Mouse (Mus musculus): Measurements from ENCODE around the gene Ccsap.

Ccsap gene

DNA sequence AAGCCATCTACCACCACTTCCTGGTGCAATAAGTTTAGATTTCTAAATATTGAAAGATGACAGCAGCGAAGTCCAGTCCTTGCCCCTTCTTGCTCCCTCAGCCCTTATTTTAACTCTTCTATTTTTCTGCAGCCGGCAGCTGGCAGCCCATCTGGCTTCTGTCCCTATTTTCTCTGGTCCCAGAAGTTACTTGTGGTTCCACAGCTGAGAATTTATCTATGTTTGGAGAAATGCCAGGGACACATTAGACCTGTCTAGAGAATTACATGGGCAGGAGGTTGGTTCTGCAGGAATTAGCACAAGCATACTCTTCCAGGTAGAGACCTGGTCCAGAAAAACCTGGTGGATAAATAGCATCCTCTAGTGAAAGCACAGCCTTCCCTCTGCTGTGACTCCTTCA lies 17.9 kb upstream of the Ccsap start:
- DNase-seq, result no peak

DNA sequence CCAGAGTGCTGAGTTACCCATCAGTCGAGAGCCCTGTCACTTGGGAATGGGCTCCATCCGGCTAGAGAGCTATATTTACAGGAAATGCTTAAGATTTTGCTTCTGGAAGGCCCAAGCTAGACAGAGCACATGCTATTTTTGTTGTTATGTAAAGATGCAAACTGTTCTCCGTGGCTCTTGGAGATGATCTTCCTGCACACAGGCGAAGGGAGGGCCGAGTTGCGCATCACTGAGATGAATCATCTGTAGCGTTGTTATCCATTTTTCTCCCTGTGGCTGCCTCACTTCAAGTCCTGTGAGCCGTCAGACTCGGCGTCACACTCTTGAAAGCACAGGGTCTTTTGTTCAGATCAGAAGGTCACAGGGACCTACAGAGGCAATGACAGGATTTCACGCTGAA lies 14.3 kb upstream of the Ccsap start:
- no peak for DNase-seq

DNA sequence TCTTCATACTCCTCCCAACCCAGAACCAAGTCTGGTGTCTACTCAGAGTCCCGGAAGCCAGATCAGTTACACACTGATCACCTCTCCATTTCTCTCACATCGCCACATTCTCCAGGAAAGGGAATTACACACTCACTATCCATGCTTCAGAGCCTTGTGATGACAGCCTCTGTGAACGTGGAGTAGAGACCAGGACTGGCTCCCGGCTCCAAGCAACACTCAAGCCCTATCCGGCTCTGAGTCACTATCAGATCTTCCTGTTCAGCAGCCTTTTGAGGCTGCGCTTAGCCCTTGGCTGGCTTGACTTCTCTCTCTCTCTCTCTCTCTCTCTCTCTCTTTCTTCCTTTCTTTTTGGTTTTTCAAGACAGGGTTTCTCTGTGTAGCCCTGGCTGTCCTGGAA lies 13.4 kb upstream of the Ccsap start:
- DNase-seq, result no peak

DNA sequence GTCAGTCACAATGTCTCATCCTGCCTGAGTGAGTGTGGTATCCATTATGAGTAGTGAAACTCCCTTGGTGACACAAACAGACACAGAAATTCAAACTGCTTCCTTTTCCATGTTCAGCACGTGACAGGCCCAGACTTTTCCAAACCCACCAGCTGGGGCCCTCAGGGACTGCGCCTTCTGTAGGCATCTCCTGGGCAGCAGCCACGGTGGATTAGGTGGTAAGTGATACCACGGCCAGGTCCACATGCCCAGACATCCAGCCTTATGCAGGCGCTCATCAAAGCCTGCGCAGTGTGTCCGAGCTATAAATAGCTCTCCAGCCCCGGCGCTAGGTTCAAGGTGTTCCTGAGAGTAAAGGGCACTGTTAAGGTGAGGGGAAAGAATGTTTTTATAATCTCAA lies 12.0 kb upstream of the Ccsap start:
- no peak for DNase-seq

DNA sequence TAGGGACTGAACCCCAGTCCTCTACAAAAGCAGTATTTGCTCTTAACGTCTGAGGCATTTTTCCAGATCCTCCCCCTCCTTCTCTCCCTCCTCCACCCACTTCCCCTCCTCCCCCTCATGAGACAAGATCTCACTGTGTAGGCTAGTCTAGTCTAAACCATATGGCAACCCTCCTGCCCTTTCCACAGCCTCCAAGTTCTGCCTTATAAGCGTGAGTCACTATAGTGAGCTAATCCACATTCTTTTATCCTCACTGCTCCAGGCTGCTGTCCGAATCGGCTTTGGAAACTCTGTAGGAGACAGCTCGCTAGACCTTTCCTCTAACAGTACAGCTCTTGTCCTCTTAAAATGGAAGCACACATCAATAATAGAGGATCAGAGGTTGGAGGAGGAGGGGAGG lies 7.0 kb upstream of the Ccsap start:
- DNase-seq, result no peak

DNA sequence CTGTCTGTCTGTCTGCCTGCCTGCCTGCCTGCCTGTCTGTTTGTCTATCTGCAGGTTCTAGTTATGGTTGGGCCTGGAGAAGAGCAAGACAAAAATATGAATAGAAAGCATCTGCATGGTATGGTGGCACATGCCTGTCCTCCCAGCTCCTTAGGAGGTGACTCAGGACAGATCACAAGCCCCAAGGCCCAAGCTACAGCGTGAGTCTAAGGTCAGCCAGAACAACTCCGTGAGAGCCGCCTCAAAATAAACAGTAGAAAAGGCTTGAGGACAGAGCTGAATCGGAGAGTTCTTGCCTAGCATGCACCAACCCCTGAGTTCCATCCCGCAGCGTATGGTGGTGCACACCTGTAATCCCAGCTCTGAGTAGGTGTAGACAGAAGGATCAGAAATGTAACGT lies 5.8 kb upstream of the Ccsap start:
- no peak for DNase-seq

DNA sequence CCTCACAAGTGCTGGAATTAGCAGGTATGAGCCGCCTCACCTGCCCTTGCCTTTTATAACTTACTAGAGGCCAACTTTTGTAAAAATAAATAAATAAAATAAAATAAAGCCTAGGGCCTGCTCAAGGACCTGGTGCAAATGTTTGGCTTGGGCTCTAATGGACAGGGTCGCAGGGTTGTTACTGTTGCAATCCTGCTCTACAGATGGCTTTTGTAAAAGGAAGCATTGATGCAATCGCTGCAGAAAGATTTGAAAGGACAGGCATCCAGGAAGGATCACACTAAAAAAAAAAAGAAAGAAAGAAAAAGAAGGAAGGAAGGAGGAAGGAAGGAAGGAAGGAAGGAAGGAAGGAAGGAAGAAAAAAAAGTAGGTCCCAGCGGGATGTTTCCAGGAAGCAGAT lies 377 bp upstream of the Ccsap start:
- no peak for DNase-seq

DNA sequence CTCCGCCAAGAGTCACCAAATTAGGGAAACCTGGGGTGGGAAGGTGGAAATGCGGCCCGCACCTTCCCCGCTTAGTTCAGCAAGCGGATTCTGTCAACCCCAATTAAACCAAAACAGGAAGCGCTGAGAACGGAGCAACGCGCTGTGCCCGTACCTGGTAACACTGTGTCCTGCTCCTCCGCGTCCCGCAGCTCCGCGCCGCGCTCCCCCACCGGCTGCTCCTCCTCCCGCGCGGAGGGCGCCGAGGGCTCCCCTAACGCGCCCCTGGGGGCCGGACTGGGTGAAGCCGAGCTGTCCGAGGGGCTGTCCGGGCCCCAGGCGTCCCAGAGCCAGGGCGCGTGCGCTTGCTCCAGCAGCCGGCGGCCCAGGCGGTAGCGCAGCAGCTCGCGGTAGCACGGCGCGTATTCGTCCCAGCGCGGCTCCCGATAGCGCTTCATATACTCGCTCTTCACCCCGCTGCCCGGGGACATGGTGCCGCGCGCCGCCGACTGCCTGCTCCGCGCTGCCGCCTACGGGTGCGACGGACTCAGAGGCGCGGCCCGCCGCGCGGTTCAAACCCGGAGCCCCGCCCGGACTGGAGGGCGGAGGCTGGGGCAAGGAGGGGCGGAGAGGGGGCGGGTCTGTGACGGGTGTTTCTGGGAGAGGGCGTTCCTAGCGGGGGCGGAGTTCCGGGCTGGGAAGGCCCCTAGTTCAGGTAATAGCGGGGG lies 915 bp downstream of the Ccsap start:
- peak; percentile 94 to 95 for DNase-seq

DNA sequence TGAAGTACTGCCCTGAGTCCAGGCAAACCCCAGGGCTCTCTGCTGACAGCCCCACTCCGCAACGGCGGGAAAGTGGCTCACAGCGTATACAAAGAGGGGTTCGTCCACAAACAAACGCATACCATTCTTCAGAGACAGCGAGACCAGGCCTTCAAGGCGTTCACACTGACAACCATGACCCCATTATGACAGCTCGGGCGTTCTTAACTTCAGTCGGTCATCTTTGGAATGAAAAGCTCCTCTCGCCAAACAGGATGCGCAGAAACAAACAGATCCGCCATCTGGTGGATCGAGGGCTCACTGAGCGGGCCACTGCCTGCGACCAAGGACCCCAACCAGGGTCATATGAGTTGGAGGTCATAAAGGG lies 1.5 kb downstream of the Ccsap start:
- DNase-seq, result no peak

DNA sequence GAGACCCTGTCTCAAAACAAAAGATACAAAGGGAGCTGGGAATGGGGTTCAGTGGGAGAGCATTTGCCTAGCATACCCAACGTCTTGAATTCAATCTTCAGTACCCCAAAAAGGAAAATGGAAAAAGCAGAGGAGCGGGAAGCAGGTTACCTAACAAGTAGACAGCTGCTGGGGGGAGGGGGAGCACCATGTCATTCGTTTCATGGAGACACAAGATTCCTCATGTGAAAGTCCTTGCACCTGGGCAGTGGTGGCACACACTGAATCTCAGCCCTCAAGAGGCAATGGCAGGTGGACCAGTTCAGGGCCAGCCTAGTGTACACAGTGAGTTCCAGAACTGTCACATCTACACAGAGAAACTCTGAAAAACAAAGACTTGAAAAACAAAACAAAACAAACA lies 2.6 kb downstream of the Ccsap start:
- DNase-seq, result no peak

DNA sequence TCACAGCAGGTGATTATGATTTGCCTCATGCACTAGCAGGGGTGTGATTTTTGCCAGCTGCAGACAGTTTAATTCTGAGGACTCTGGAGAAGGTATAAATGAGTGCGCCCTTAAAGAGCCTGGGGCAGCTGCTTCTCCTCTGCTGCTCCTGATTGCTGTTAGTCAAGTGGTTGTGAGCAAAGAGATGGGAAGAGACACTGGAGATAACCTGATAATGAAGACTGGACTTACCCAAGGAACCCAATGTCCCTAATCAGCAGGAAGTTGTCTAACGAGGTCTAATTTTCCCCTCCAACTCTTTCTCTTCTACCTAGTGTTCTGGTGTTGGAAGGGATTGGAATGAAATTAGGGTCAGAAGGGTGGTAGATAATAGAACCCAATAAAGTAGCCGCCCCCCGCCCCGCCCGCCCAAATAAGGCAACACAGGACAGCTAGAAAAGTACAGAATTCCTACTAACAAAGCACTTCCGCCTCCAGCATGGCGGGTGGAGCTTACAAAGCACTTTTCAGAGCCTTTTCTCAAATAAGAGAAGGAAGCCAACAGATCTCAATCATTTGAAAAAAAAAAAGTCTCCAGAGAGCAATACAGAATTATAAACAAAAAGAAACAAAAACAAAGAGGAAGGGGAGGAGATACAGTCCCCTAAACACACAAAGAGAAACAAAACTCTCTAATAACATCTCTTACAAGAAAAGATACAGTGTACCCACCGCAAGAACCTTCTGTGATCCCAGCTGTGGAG lies 5.1 kb downstream of the Ccsap start:
- DNase-seq, result no peak

DNA sequence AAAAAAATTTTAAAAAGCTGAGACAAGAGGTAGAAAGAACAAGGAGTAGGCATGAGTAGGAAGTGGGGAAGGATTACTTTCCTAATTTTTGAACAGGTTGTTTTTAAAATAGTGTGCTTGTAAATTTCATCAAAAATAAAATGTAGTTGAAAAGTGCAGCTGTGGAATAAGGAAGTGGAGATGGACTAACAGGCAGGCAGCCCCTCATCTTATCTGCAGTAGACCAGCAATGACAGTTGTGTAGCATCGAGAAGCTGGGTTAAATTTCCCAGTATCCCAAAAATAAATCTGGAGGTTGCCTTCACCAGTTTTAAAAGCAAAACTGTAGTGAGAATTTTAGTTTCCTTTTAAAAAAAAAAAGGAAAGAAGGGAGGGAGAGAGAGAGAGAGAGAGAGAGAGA lies 5.8 kb downstream of the Ccsap start:
- DNase-seq, result no peak

DNA sequence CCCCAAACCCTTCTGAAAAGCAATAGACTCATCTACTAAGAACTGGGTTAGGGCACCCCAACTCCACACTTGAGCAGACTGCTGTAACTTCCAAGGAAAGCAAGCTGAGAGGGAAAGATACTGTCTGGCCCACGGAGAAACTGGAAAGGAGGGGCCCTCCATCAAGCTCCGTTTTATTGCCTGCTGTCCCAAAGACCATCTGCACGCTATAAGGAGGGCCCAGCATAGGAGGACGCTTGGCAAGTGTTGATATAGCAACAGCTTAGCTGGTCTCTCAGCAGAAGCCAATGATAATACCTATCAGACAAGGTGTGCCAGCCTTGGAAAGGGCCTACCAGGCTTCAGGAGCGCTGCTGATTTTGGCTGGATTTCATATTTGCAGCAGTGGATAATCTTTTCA lies 8.4 kb downstream of the Ccsap start:
- no peak for DNase-seq

DNA sequence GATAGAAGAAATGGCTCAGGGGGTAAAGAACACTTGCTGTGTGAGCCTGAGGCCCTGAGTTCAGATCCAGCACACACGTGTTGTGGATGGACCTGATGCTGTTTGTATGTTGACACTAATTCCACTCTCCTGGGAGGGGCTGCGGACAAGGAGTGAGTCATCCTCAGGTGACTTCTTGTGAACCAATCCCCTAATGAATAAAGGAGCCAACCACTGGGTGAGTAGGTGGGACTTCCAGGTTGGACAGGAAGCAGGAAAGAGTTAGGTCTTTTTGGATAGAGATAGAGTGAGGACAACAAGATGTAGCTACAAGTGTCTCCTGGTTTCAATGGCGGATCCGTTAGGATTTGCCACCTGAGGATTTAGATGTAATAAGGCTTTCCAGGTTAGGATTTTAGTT lies 10.7 kb downstream of the Ccsap start:
- no peak for DNase-seq

DNA sequence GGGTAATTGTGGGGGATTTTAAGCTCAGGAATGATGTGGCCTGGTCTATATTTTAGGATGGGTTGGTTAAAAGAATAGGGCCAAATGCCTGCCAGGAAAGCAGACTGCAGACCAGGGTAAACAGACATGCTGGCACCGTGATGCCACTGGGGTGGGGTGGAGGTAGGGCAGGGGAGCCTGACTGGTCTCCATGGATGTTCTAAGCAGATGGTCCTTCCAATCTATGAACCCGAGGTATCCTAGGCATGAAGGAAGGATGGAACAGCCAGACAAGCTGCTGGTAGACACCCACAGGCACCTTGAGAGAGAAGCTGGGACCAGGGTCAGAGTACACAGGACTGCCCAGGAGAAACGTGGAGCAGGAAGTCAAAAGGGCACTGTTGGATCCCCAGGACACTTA lies 12.5 kb downstream of the Ccsap start:
- no peak for DNase-seq

DNA sequence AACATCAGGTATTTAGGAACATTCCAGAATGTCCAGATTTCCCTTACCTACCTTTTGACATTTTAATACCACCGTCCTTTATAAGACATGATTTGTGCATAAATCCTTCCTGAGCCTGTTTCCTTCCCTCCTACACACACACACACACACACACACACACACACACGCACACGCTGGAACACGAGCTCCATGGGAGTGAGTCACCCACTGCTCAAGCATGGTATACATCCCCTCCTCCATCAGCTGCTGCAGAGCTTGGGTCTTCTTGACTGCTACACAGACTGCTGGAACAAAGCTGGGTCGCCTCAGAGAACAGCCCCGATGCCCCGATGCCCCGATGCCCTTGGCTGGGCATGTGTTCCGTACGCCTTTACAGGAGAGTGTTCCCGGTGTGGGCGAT lies 13.5 kb downstream of the Ccsap start:
- DNase-seq, result no peak

DNA sequence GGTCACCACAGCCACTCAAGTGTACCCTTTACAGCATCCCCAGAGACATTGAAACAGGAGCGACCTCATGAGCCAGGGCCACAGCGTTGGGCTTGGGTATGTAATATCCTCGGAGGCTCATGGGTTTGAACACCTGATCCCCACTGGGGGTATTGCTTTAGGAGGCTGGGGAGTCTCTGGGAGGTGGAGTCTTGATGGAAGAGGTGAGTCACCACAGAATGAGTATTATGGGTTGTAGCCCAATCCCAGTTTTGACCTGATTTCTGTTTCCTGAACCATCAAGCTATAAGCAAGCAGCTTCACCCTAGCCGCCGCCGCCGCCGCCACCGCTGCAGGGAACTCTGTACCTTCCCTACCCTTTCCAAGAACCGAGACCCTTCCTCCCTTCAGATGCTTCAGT lies 14.0 kb downstream of the Ccsap start:
- DNase-seq, result no peak

DNA sequence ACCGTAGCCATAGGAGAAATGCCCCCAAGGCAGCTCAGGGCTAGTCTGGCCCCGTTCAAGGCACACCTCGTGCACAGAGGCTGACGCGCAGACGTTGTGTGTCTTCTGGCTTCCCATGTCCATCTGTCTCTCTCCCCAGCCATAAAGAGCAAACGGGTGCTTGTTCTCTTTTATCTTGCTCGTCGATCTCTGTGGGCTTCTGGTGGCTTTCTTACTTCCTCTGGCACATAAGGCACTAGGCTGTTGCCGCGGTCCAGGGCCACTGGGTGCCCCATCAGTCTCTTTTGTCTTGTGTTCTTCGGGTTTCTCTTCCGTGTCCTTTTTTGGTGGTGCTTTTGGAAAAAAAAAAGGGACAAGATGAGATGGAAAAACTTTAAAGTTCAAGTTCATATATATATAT lies 14.9 kb downstream of the Ccsap start:
- no peak for DNase-seq

DNA sequence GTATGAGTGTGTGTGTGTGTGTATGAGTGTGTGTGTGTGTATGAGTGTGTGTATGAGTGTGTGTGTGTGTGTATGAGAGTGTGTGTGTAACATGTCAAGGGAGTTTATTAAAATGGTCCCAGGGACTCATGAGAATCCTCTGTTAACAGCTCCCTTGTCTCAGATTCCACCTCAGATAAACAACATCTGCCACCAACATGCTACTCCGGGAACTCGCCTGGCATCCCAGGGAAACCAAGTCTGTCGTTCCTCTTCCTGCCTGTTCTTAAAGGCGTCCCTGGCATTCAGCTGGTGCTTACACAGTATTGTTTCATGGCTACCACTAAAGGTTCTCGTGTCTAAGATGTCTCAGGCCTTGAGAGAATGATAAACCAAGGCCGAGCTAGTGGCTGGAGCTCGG lies 15.7 kb downstream of the Ccsap start:
- no peak for DNase-seq

DNA sequence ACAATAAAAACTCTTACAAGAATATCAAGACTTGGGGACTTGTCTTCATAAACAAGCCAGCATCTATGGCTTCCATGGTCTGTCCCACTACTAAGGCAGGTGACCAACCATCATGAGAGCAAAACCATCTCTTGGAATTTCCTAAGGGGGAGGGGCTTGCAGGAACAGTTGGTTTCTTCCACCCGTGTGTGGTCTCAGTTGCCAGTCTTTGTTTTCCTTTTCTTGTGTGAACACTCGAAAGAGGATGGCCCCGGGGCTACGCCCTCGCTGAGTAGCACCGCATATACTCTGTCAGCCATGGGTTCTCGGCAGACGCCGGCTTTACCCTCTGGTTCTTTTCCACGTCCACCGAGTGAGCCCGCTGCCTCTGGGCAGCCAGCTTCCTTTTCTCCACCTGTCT lies 17.9 kb downstream of the Ccsap start:
- DNase-seq, result no peak

DNA sequence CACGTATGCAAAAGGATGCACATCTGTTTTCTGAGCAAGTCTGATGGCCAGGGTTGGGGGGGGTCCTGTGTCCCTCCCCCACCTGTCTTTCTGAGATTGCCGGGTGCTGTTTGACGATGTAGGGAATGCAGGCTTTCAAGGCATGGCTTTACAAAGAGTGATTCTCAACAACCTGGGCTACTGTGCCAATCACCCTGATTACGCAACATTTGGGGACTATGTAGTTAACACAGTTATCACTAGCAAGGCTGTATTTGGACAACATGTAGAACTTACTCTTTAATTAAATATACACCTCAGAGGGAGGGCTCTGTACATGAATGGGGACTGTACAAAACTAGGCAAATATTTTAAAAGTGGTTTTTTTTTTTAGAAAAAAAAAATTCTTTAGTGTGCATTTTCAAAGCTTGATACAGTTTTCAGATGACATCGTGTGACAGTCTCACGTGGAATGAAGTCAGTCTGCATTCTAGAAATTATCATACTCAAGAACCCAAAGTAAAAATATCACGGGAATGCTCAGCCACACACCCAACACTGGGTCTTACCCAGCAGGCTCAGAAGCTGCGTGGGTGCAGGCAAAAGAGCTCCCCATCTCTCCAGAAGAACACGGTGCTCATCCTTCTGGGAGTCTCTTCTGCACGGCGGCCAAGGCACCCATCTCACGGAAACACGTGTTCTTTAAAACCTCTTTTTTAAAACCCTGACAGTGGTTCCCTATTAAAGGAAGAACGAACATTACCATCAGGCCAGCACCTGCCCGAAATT lies 19.2 kb downstream of the Ccsap start:
- DNase-seq, result no peak

DNA sequence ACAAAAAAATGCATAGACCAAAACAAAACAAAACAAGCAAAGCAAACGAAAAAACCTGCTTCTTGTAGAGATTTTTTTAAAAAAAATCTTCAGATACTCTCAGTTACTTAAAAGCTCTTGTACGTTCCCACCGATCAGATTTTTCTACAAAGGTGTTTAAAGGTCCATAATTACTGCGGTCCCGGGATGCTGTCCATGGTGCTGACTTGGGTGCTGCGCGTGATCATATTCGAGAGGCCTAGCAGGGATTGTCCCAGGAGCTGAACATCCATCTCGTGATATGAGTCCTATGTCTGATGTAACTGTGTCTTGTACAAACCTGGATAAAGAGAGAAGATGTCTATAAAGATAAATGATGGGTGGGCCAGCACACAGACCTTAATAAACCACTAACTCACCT lies 21.5 kb downstream of the Ccsap start:
- no peak for DNase-seq

DNA sequence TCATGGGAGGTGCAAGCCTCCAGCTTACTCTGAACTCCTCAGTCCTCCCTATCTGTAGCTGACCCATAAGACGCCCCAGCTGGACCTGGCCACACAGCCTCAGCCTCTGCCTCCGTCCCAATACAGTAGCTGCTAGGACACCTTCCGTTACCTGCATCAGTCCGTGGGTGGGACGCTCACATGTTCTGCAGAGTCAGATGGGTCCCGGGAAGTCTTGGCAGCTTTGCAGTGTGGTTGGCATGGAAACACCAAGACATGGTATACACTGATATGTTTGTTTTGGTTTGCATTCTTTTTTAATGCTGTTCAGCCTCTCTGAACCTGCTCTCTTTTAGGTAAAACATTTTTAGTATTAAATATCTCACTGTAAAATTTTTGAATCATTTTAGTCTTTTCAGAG lies 23.7 kb downstream of the Ccsap start:
- DNase-seq, result no peak

DNA sequence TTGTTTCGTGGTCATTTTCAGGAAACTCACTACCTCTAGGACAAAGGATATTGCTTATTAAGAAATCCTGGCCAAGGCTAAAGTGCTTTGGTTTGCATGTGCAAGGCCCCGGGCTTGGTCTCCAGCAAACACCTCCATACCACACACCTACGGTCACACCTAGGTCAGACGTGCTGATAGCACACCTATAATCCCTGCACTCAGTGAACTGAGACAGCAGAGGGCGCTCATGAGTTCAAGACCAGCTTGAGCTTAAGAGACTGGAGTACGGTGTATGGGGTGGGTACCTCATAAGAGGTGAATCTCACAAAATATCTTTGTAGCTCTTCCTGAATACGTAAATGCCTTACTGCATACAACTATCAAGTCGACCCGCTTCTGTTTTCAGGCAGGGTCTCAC lies 24.6 kb downstream of the Ccsap start:
- DNase-seq, result peak; percentile 74 to 75

All from B cell, adult 2 months (primary cell).